Mouse (Mus musculus): Measurements from ENCODE around the gene Nkx2-5.

The Nkx2-5 gene

DNA sequence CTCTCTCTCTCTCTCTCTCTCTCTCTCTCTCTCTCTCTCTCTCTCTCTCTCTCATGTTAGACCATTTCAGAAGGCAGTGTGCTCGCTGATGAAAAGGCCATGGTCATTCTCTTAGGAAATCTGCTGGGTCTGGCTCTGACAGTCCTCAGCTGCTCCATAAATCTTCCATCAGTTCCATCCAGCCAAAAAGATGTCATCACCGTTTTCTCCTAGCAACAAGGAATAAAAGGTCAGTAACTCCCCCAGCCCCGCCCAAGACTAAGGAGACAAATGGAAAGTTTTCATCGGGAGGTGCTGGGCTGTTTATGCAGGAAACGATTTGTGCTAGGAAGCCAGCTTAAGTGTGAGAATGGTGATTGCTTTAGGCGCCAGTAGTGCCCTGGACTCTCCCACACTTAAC lies 16.6 kb upstream of the Nkx2-5 start:
- in situ Hi-C loops (cut with MboI; ENCODE audit: low pct_unique_long_range_greater_than_20kb in 1 of 2, low sequenced_read_pairs in 2 of 2, unreplicated experiment in 1 of 2) = no loop called here

DNA sequence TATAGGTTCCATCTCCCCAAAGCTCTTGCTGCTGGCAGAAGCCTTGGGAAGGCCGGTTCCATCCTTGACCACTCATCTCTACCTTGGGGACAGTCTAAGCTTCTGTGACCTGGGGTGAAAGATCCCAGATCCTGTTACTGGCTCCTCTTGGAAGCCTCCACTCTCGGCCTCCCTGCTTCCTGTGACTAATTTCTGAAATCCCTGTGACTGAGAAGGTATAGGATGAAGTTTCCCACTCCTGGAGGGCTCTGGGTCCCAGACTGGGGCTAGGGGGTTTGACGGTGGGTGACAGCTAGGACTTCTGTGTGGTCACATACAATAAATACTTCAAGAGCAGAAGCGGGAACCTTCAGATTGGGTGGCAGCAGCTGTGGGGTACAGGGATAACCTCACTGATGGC lies 16.1 kb upstream of the Nkx2-5 start:
- in situ Hi-C loops (cut with MboI; ENCODE audit: low pct_unique_long_range_greater_than_20kb in 1 of 2, low sequenced_read_pairs in 2 of 2, unreplicated experiment in 1 of 2) = no loop called here

DNA sequence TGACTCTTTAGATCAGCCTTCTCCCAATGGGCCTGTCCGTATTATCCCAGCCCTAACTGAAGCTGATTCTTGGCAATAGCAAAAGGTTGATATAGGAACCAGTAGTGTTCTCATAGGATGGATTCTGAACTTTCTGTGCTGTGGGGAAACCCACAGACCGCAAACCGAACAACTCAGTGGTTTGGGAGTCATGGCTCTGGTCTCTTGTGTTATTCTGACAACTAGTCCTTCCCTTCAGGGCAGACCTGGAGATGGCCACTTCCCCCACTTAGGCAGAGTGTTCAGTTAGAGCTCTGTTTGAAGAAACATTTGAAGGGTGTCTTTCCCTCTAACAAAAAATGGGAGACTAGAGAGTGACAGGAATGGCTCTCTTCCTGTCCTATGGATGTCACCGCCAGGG lies 7.5 kb upstream of the Nkx2-5 start:
- in situ Hi-C loops (cut with MboI; ENCODE audit: low pct_unique_long_range_greater_than_20kb in 1 of 2, low sequenced_read_pairs in 2 of 2, unreplicated experiment in 1 of 2) = no loop called here

DNA sequence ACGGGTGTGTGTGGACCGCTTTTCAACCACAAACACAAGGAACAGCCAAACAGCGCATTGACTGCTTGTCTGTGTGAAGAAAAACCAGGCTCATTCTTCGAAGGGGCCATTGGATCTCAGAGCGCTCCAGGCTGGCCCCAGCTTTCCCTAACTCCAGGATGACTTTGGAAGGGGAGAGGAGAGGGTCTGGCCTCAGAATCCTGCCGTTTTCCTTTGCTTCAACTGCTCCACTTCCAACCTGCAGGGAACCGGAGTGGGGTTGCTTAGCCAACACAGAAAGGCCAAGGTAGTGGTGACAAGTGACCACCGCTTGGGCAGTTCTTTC lies 6.3 kb upstream of the Nkx2-5 start:
- in situ Hi-C loops (cut with MboI; ENCODE audit: low pct_unique_long_range_greater_than_20kb in 1 of 2, low sequenced_read_pairs in 2 of 2, unreplicated experiment in 1 of 2) = no loop called here

DNA sequence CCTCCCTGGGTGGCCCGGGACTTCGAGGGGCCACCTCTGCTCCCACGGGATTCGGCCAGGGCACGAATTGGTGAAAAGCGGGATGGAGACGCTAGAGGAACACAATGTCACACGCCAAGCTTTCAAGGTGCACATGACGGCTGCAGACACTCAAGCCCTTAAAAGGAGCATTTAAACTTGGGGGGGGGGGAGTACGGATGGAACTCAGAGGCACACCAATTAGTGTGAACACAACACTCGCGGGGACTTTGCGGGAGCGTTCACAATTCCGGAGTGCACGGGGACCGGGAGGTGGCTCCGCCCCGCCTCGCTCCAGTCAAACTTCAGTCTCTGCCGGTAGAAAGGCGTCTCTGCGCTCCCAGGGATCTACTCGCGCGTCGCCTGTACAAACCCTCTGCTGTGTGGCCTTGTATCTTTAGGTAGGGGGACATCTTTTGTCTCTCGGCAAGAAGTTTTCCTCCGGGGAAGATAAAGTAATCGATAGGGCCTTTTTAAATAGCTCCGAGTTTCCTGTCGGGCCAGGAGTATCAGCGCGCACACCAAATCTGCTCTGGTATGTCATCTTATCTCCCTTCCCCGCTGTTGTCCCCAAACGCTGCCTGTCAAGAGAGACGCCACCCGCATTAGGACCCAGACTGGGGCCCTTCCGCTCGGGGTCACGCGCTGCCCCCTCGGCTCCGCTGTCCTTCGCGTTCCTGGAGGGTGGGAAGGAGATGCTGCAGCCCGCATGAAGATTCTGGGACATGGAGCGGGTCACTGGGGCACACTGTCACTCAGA lies 5.7 kb upstream of the Nkx2-5 start:
- in situ Hi-C loops (cut with MboI; ENCODE audit: low pct_unique_long_range_greater_than_20kb in 1 of 2, low sequenced_read_pairs in 2 of 2, unreplicated experiment in 1 of 2) = no loop called here

DNA sequence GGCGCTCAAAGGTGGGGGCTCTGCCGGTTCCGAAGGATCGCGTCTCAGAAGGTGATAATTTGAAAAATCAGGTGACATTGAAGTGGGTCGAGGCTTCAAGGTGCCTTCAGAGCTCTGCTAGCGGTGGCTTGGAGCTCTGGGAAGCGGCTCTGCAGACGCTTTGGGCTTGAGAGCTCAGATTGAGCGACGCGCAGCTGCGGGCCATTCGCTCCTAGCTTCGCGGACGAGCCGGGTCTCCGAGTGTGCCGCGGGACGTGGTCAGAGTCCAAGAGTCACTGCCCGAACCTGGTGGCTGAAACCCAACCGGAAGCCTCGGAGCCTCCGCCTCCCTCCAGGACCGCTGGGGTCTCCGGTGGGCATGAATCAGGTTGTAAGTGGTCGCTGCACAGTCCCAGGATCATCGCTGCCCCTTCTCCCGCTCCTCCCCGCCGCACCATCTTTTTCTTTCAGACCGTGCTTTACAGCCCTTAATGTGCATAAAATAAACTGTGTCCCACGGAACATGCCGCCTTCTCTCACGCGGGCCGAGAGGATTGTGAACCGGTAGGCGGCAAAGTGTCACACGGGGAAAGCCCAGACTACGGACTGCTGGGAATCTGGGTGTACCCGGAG lies 5.0 kb upstream of the Nkx2-5 start:
- in situ Hi-C loops (cut with MboI; ENCODE audit: low pct_unique_long_range_greater_than_20kb in 1 of 2, low sequenced_read_pairs in 2 of 2, unreplicated experiment in 1 of 2) = loop anchor here (25.0 kb wide), 1 partner anchor 662 kb away; the partner anchor contains the start of gene Grm4 (in 2 of the 2)

DNA sequence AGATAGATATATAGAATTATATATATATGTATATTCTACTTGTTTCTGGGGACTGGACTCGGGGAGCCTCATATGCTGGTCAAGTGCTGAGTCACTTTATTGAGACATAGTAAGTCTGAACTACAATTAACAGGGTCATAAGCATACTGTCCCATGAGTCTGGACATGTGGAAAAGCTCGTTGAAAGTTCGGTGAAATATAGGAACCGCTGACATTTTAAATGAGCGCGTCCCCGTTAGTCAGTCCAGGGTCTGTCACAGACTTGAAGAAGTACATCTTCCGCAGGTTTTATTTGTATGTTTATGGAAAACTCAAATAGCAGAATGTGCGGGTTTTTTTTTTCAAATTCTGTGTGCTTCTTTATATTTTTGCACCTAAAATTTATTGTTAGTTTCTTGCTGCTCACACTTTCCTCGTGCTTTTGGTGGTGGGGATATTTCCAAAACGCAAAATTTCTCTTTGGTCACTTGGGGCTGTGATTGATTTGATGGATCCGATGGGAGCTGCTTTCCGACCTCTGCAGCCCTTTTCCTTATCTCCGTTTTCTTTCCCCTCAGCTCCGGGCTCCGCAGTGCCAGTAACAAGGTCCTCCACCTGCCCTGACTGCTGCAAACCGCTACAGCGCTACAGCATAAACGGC lies 4.4 kb upstream of the Nkx2-5 start:
- in situ Hi-C loops (cut with MboI; ENCODE audit: low pct_unique_long_range_greater_than_20kb in 1 of 2, low sequenced_read_pairs in 2 of 2, unreplicated experiment in 1 of 2) = loop anchor here (25.0 kb wide), 1 partner anchor 663 kb away; the partner anchor contains the start of gene Grm4 (in 2 of the 2)

DNA sequence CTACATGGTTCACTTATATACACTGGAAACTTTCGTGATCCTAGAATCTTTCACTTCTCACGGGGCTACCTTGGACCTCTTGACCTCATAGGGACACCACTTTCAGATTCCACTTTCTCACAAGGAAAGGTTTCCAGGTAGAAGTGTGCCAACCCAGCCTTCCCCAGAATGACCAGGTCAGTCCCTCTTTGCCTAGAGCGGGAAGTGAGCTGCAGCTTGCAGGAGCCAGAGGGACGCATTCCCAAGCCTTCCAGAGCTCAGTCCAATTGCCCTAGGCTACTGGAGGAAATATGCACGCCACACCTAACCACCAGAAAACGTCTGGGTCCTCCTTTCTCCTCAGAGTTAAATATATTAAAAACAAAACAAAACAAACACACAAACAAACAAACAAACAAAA lies 3.4 kb upstream of the Nkx2-5 start:
- in situ Hi-C loops (cut with MboI; ENCODE audit: low pct_unique_long_range_greater_than_20kb in 1 of 2, low sequenced_read_pairs in 2 of 2, unreplicated experiment in 1 of 2) = loop anchor here (25.0 kb wide), 1 partner anchor 664 kb away; the partner anchor contains the start of gene Grm4 (in 2 of the 2)

DNA sequence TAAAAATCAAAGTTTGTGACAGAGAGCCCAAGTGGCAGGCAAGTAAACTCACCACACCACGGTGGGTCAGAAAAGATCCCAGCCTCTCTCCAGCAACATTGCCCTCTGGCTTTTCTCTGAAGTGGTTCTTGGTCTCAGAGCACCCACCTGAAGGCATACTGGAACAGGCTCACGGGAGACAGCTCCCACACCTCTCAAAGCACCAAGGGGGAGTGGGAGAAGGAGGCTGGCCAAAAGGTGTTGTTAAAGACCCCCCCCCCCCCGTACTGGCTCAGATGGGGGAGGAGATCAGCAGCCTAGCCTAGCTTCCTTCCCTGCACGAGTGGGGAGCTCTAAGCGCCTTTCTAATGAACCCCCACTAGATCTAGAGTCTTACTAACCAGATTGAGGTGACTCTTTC lies 3.0 kb upstream of the Nkx2-5 start:
- in situ Hi-C loops (cut with MboI; ENCODE audit: low pct_unique_long_range_greater_than_20kb in 1 of 2, low sequenced_read_pairs in 2 of 2, unreplicated experiment in 1 of 2) = loop anchor here (25.0 kb wide), 1 partner anchor 664 kb away; the partner anchor contains the start of gene Grm4 (in 2 of the 2)

DNA sequence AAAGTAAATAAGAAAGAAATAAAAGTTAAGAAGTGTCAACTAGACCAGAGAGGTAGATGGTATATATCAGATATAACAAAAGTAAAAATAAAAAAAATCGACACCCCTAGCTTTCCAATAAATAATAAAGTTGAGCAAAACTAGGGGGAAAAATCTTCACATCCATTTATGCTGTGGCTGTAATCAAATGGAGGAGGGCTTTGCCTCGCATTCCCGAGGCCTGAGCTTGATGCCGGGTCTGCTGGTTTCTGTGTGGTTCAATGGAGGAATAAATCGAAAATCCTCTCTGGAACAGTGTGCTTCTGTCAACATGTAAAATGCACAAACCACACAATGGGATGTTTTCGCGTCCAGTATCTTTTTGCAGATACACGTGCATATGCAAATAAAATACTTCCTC lies 1.6 kb upstream of the Nkx2-5 start:
- in situ Hi-C loops (cut with MboI; ENCODE audit: low pct_unique_long_range_greater_than_20kb in 1 of 2, low sequenced_read_pairs in 2 of 2, unreplicated experiment in 1 of 2) = loop anchor here (25.0 kb wide), 1 partner anchor 666 kb away; the partner anchor contains the start of gene Grm4 (in 2 of the 2)

DNA sequence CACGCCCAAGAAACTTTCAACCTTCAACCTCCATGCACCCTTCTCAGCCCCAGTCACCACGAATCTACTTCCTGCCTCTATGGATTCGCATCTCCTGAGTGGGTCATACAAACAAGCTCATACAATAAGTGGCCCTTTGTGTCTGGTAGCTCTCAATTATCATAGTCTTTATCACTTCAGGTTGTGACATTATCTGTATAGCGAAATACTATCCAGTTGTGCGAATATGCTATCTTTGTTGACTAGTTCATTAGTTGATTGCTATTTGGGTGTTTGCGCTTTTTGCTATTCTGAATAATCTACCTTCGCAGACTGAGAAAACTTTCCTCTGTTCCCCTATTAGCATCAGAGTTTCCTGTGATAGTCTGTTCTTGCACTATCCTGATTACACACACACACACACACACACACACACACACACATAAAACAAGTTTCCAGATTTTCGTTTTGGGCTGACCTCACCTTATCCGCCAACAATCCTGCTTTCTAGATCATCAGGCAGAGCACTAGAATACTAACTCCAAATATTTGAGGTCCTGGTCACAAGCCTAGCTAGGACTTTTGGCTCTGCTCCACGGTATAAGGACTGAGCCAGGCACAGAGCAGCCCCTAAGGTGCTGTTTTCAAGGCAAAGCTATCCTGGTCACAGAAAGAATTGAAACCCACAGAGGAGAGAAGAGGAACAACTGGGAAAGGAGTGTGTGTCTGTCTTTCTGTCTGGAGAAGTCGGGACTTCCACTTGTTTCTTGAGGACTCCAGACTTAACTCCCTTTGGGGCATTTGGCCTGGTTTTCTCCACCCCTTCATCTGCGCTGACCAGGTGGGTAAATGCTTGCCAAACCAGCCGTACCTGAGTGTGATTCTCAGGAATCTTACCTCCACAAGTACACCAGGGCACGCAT lies 591 bp upstream of the Nkx2-5 start:
- in situ Hi-C loops (cut with MboI; ENCODE audit: low pct_unique_long_range_greater_than_20kb in 1 of 2, low sequenced_read_pairs in 2 of 2, unreplicated experiment in 1 of 2) = loop anchor here (25.0 kb wide), 1 partner anchor 667 kb away; the partner anchor contains the start of gene Grm4 (in 2 of the 2)

DNA sequence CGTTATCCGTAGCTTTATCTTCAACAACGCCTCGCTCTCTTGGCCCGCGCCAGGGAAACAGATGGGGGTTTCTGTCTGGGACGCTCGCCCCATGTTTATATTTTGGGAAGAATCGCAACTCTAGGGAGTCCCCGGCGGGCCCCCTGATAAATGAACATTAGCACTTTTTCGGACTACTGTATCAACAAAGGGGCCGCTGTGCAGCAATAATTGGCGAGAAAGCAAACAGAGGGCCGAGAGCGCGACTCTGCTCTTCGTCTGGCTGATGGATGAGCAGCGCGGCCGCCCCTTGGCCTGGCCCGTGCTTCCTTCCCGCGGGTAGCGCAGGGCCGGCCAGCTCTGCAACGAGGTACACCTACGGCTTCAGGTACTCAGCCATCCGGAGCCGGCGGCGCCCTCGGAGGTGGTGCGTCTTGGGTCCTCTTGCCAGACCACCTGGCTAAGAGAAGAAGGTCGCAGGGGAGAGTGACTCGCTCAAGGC lies 398 bp downstream of the Nkx2-5 start:
- in situ Hi-C loops (cut with MboI; ENCODE audit: low pct_unique_long_range_greater_than_20kb in 1 of 2, low sequenced_read_pairs in 2 of 2, unreplicated experiment in 1 of 2) = loop anchor here (25.0 kb wide), 1 partner anchor 668 kb away; the partner anchor contains the start of gene Grm4 (in 2 of the 2)

DNA sequence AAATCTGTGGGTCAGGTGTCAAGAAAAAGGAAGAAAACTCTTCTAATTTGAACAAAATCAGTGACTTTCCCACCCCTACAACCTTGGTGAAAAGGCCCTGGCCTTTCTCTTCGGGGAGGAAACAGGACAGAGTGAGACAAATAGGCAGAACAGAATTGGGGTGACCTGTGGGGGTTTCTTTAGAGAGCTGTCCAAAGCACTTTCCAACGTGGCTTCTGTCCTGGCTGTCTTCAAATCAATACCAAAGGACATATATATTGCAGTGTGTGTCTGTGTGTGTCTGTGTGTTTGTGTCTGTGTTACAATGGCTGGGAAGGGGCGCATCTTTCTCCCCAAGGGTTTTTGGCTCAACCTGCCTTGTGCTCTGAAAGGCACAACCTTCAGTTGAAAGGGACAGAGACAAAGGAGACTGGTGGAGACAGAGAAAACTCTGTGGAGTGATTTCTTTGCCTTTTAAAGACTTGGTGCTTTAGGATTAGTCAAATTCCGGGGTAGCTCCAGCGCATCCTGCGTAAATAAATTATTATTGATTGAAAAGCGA lies 1.0 kb downstream of the Nkx2-5 start:
- in situ Hi-C loops (cut with MboI; ENCODE audit: low pct_unique_long_range_greater_than_20kb in 1 of 2, low sequenced_read_pairs in 2 of 2, unreplicated experiment in 1 of 2) = loop anchor here (25.0 kb wide), 1 partner anchor 669 kb away; the partner anchor contains the start of gene Grm4 (in 2 of the 2)

DNA sequence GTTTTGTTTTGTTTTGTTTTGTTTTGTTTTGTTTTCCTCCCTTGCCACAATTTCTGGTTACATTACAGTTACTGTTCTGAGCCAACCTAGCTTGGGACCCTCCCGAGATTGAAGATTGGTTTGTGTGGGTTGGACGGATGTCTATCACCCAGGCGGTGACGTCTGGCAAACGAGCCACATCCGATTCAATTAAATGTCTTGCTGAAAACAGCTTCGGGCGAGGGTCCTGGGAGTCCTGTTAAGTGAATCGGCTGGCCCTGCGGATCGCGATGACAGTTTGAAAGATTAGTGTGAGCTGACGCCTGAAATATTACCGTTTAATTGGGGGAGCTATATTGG lies 1.6 kb downstream of the Nkx2-5 start:
- in situ Hi-C loops (cut with MboI; ENCODE audit: low pct_unique_long_range_greater_than_20kb in 1 of 2, low sequenced_read_pairs in 2 of 2, unreplicated experiment in 1 of 2) = loop anchor here (25.0 kb wide), 1 partner anchor 669 kb away; the partner anchor contains the start of gene Grm4 (in 2 of the 2)

DNA sequence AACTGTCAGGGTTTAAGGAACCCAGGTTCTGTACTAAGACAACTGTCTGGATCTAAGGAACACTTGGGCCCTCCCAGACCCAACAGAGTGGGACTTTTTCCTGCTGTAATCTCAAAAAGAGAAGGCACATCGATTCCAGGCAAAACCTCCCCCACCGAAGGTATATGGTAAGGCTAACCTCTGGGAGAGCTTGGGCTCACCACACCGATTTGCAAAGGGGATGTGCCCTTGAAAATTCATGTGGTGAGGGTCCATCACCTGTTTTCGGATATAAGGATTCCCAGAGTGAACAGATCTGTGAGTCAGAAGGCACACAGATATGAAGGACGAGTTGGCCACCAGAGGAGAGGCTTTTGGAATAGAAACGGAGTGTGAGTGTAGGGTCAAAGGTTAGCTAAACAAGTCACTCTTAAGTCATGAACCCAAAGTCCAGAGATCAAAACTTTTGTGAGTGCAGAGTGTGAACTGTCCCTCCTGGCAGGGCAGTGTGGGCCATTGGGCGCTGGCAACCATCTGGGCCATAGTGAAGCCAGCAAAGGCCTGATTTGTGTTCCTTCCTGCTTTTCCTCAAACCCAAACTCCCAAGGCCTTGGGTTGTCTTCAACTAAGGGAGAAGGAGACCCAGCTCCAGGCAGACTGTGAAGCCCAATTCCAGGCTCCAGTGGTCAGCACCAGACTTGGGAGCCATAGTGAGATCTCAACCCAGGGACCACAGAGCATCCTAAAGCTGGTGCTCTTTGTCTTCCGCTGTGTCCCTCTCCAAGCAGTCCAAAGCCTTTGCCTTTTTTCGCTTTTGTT lies 2.2 kb downstream of the Nkx2-5 start:
- in situ Hi-C loops (cut with MboI; ENCODE audit: low pct_unique_long_range_greater_than_20kb in 1 of 2, low sequenced_read_pairs in 2 of 2, unreplicated experiment in 1 of 2) = loop anchor here (25.0 kb wide), 1 partner anchor 670 kb away; the partner anchor contains the start of gene Grm4 (in 2 of the 2)

DNA sequence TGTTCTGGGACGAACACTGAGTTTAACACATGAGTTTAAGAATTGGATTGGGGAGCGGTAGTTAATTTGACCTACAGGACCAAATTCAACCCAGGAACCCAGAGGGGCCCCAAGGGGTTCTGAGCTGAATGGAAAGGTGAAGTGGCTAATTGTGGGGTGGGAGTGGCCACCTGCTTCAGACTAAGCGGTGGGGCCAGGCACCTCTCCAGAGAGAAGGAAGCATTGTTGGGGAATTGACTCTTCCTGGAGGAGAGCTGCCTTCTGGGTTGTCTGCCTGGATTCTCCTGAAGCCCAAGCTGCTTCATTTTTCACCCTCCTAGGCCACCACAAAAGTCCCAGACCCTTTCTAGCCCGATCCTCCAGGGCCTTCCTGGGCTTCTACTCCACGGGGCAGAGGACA lies 2.8 kb downstream of the Nkx2-5 start:
- in situ Hi-C loops (cut with MboI; ENCODE audit: low pct_unique_long_range_greater_than_20kb in 1 of 2, low sequenced_read_pairs in 2 of 2, unreplicated experiment in 1 of 2) = loop anchor here (25.0 kb wide), 1 partner anchor 670 kb away; the partner anchor contains the start of gene Grm4 (in 2 of the 2)

All from mouse embryonic stem cell (cell line).